Mouse (Mus musculus) thymus, postnatal 14 days (tissue): ENCODE data around the gene Sumf1.

Experiments
- DNase-seq: peaks from one replicate; pipeline ENCODE4 v3.0.0; 2021

Gene Sumf1

DNA sequence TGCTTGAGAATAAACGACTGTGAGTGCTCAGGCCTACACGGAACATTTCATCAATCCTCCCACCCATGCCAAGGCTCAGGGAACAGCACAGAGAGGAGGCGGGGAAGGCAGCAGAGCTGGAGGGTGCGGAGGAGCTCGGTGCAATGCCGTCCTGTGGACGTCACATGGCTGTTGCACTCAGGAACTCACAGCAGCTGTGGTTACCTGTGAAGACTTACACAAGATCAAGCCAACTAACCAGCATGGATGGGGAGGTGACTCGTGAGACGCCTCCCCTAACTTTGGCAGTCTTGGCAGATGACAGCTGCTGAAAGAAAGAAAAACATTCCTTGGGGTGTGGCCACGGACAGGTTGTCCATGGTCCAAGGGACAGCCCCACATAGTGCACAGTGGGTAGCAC, 110.8 kb downstream of the Sumf1 start:
- DNase-seq, result no peak

DNA sequence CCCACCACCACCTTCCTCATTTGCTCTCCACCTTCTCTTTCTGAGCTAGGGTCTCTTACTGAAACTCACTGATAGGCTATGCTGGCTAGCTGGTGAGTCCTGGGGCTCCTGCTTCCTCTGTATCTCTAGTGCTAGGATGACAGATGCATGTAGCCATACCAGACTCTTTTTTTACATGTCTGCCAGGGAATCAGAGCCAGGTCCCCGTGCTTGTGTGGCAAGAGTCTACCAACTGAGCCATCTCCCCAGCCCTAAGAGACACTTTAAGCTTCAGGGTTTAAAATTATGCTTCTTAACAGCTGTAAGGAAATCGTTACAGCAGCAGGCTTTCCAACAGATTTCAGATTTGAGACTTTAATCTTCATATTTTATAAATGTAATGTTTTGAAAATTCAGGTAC, 111.5 kb downstream of the Sumf1 start:
- DNase-seq, result no peak

DNA sequence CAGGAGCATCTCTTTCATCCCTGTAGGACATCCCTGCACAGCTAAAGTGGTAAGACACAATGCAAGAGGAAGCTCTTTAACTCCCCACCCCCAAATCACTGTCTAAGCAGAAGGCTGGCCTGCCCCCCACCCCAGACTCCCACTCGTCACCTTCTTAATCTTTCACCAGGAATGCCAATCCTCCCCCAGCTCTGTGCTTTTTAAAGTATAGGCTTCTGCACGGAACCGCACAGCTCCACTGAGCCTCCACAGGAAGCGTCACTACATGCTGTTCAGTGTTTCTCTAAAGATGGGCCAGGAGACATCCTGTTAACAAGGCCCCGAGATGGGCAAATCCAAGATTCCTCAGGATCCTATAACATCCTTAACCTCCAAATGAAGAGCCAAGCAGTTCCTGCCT, 112.3 kb downstream of the Sumf1 start:
- no peak for DNase-seq

DNA sequence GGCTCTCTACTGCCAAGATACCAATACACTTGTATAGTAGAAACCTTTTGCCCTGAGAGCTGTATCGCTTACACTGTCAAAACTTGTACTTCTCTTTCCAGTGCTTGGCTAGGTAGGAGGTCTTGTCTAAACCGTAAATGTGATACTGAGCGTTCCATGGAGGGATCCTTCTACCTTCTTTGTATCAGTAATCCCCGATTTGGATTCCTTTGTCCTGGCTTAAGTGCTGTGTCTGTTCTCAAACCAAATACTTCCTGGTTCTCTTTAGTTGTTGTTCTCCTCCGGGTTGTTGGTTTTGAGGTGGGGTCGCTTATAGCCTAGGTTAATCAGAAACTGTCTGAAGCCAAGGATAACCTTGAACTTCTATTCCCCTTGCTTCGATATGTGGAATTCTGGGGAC, 114.4 kb downstream of the Sumf1 start:
- DNase-seq, result no peak

DNA sequence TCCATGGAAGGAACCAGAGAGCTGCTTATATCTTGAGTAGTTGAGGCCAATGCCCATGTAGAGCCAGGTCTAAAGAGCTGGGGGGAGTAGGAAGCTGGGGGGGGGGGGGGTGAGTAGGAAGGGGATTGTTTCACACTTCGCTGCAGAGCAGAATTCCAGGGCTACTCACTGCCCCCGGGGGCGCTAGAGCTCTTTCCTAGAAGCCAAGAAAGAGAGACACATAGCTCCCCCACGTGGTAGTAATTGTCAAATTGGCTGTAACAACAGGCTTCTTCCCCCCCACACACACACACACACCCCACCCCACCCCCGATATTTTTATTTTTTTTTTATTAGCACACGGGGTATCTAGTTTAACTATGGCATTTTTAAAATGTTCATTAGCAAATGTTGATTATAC, 119.8 kb downstream of the Sumf1 start:
- DNase-seq, result peak; percentile 88

DNA sequence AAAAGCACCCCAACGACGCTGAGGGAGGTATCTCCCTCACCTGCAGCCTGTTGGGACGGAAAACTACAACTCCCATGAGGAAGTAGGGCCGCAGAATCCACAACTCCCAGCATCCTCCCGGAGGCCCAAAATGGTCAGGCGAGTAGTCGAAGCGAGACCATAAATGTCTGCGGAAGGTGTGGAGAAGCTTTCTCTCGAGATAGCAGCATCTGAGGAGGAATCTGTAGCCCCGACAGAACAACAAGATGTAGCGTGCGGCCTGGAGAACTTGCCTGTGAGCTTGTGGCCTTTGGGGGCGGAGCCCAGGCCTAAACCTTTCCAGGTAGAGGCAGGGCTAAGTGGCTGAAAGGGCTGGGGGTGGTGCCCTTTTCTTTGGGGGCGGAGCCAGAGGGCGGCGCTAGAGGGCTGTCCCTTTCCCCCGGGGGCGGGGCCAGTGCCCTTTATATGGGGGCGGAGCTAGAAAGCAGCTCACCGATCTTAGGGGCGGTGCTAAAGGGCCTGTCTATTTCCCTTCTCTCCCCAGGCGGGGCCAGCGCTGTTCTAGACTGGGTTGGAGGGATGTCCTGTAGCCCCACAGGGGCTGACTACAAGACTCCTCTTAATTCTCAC, 120.4 kb downstream of the Sumf1 start, which contains the start of gene Setmar:
Gene Setmar (plus strand): TSS at position 128 of the 609 bp plus-strand sequence.
- peak; percentile 98 for DNase-seq

DNA sequence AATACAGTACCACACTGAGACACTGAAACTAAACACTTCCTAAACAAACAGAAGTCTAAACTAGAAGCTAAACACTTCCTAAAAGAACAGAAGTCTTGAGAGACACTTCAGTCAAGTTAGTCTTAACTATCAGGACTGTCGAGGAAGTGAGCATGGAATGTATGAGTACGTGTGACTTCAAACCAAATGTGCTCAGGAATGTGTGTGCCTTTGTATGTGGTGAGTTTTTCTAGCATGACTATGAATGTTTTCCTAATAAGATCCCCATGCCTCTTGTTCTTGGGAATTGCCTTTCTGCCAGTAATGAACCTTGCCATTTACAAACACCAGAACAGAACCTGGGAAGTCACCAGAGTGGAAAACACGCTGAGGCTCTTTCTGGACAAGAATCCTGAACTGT, 124.3 kb downstream of the Sumf1 start:
- DNase-seq, result no peak

DNA sequence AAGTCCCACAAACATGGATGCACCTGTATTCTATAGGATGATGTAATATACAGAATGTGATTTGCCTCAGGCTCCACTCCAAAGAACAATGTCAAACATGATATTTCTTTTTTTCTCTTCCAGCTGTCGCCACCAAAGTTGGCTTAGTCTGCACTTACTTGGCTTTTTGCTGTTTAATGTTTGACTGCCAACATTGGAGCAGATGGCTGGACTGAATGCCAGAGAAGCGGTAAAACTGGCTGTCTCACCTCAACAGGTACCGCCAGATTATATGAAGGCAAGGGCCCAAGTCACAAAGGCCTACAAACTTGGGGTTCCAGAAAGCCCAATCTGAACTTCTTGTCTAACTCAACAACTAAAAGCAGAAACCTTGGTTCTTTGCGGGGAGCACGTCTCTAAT, 127.3 kb downstream of the Sumf1 start:
- DNase-seq, result no peak

DNA sequence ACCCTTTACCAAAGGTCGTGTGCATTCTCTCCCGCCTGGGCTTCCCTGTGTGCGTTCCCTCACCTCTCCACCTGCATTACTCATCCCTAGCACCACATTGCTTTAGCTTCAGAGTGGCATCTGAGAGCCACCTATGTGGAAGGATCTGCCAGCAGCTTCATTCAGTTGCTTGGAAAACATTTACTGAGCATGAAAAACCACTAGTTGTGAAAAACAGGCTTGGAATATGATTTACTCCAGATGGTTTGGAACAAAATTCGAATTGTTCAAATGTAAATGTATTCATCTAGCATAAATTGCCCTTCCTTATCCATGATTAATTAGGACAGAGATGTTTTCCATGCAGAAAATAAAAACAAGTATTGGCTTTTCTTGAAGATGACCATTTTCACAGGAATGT, 128.0 kb downstream of the Sumf1 start:
- no peak for DNase-seq
